Mouse (Mus musculus): ENCODE measurements around the gene Plekha5.

Gene Plekha5

GRCm38 (mm10) chr6:140620531-140621349 is 196.9 kb downstream of the Plekha5 start:
- no peak for DNase-seq

GRCm38 (mm10) chr6:140621622-140622021 is 197.8 kb downstream of the Plekha5 start:
- no peak for DNase-seq

GRCm38 (mm10) chr6:140622391-140623225 is 198.8 kb downstream of the Plekha5 start, which contains the start of gene Aebp2:
TSS of gene Aebp2 (plus strand) at chr6:140622663.
- DNase-seq: no peak

- peak; percentile 93 for DNase-seq
These were observed 199.6 kb downstream of the Plekha5 start for GRCm38 (mm10) chr6:140623226-140624095.

DNA sequence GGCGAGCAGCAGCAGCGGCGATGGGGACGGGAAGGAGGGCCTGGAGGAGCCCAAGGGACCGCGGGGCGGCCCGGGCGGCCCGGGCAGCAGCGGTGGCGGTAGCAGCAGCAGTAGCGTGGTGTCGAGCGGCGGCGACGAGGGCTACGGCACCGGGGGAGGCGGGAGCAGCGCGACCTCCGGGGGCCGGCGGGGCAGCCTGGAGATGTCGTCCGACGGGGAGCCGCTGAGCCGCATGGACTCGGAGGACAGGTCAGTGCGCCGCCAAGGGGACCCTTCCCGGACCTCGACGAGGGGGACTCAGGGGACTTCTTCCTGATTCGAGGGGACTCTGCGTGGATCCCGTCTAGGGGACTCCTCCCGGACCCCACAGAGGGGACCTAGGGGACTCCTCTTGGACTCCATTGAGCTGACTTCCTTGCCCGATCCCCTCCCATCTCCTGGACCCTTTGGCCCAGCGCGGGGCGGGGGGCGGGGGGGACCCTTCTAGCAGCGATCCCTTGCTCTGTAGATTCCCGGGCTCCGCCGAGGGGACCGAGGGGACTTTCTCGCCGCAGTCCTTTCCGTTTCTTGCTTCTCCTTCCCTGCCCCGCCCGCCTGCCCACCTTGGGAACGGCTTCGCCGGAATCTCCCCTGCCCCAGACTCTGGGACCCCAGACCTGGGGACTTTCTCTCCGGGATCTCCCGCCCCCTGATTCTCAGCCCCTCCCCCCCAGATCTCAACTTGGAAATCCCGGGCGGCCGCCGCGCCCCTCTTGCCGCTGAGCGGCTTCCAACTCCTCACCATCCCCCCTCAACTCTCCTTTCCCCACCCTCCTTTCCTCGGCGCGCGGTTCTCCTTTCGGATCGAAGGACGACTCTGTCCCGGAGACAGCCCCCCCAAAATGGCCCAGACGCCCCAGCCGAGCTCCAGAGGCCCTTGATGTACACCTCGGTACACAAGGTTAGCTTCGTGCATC is 200.5 kb downstream of the Plekha5 start:
- no peak for DNase-seq

- DNase-seq: no peak
These were observed 205.5 kb downstream of the Plekha5 start for GRCm38 (mm10) chr6:140629176-140629859.

GRCm38 (mm10) chr6:140630306-140630705 is 206.5 kb downstream of the Plekha5 start:
- DNase-seq: no peak

DNA sequence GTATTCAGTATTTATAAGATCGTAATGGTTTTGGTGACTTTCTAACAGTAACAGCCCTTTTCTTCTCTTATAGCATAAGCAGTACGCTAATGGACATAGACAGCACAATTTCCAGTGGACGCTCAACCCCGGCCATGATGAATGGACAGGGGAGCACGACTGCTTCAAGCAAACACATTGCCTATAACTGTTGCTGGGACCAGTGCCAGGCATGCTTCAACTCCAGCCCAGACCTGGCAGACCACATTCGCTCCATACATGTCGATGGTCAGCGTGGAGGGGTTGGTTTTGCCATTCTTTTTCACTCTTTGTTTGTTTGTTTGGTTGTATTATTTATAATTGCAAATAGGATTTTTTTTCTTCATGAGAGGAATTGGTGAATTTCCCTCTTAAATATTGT is 209.8 kb downstream of the Plekha5 start:
- DNase-seq: no peak

- DNase-seq: no peak
These were observed 212.4 kb downstream of the Plekha5 start for GRCm38 (mm10) chr6:140636290-140636689.

- no peak for DNase-seq
These were observed 218.2 kb downstream of the Plekha5 start for GRCm38 (mm10) chr6:140642010-140642409.

DNA sequence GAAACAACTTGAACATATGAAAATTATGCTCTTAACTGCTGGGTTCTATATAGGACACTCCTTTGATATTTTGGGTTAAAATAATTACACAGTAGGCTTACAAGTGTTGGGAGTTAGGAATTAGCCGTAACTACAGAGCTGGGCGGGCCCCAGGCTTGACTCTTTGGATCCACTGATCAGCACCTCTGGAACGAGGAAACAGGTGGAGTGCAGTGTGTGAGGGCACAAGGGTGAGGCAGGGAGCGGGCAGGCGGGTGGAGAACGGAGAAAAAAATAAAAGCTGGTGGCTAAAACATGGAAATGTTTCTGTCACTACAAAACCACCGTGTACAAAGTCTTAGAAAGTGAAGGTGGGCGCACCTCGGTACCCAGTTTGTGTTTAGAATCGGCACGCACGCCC is 218.8 kb downstream of the Plekha5 start:
- DNase-seq: no peak

- no peak for DNase-seq
These were observed 222.1 kb downstream of the Plekha5 start for GRCm38 (mm10) chr6:140645931-140646330.

Data from kidney, adult 9 months (tissue).